Mouse (Mus musculus) spleen, adult 12 weeks (tissue): ENCODE data around the gene Ccdc187.

ENCODE experiments used
- DNase-seq: peaks from one replicate; pipeline ENCODE4 v3.0.0; 2022; ENCODE audit warnings: low spot score

The Ccdc187 gene

DNA sequence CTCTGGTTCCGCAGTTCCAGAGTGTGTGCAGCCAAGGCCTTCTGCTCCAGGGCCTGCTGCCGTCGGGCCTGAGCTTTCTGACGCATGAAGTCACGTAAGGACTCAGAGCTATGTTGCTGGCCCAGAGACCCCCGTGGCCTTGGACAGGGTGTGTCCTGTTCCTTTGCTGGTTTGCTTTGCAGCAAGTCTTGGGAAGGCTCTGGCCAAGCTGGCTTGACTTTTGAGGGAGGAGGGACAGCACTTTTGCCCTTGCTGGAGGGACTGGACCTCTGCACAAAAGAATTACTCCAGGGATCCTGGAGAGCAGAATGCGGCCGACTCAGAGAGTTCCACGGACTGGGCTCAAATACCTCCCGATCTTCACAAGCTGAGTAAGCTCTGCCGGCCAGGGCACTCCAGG, 13.8 kb downstream of the Ccdc187 start:
- DNase-seq = no peak

DNA sequence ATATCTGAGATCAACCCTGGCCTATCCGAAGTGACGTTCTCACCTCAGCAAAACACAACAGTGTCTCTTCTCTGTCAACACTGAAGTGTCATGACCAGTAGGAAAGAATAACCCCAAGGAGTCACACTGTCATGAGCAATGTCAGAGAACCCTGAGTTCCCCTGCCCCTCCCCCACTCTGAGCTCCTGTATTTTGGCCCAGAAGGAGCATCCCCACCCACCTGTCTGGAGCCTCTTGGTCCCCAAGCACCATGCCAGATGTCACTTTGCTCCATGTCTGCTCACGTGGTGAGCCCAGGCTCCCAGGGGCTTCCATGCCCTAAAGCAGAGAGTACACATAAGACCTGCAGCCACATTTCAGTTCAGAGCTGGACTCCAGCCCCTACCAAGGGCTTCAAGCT, 14.6 kb downstream of the Ccdc187 start:
- no peak for DNase-seq

DNA sequence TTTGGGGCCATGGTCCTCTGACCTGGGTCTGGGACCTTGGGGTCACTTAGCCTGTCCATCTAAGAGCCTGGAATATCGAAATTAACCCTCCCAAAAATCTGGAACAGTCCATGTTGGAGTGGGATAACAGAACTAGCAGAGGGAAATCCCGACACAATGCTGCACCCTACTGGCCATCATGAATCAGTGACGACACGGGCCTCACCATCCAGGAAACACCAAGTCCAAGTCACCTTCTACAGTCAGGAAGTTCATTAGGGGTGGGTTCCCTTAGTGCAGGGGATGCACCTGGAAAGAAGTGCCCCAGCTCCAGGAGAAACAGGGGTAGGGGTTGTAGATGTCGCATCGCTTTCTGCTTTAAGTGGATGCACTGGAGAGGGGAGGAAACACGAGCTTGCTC, 20.7 kb downstream of the Ccdc187 start:
- no peak for DNase-seq

DNA sequence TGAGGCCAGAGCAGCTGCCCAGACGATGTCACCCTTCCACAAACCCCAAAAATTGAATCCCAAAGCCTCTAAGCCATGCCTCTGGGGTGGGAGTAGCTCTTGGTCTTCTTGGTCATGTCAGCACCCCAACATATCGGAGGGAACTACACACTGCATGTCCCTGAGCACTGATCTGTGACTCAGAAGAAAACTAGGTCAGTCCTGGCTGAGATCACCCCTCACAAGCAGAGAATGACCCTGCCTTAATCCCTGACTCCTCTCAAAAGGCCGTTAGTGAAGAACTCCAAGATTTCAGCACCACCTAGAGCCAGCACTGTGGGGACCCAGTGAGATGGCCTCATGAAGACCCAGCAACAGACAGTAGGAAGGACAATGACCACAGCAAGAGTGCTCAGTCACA, 26.1 kb downstream of the Ccdc187 start:
- no peak for DNase-seq

DNA sequence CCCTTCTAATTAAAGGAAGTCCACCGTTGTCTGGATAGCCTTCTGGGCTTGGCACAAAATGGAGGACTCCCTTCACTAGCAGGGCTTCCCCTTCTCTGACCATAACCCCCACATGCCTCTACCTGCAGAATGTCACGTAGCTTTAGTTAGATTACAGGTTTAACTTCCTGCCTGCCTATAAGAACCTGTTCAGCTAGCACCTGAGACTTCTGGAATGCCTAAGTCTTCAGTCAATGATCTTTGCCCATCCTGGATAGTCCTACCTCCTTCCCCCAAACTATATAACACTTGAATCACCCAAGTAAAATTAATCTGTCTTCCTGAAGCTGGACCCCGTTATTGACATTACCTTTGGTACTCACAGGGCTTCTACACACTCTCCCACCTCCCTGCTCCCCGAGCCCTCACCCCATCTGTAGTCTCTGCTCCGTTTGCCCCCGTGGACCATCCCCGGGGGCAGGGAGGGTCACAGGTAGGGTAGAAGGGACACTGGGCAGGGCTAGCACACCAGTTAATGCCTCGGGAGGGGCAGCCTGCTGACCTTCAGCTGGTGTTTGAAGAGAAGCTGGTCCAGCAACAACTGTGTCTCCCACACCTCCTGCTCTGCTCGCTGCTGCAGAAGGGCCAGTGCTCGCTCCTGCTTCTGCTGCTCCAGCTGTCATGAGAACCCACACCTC, 28.2 kb downstream of the Ccdc187 start:
- DNase-seq = no peak

DNA sequence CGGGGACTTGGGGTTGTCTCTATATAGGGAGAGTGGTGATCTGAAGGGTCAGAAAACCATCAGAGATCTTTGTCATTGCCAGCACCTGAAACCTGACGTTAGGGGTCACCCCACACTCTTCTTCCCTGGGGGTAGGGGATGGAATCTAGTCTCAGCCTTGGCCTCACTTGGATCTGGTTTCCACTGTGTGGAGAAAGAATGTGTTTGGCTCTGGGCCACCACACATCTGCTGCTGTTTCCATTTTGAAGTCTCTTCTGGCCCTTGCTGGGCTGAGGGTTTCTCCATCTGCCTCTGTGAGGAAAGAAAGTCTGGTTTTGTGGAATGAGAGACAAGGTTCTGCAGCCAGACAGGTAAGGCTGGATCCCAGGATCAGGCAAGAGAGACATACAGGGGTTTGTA, 29.3 kb downstream of the Ccdc187 start:
- no peak for DNase-seq

DNA sequence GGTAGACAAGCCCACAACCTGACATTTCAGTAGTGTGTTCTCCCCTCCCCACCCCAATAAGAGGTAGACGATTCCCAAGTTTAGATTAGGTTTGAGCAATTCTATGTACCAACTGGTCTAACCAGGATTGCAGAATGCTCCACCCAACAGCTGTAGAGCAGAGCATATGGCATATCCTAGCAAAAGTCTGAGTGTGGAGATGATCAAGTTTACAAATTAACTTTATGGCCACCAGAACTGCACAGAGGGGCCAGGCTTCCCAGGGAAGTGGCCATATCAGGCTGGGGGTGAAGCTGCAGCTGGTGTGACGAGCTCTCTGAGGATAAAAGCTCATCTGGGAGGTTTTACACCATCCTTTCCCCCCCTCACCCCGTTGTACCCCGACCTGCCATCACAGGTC, 29.7 kb downstream of the Ccdc187 start:
- no peak for DNase-seq

DNA sequence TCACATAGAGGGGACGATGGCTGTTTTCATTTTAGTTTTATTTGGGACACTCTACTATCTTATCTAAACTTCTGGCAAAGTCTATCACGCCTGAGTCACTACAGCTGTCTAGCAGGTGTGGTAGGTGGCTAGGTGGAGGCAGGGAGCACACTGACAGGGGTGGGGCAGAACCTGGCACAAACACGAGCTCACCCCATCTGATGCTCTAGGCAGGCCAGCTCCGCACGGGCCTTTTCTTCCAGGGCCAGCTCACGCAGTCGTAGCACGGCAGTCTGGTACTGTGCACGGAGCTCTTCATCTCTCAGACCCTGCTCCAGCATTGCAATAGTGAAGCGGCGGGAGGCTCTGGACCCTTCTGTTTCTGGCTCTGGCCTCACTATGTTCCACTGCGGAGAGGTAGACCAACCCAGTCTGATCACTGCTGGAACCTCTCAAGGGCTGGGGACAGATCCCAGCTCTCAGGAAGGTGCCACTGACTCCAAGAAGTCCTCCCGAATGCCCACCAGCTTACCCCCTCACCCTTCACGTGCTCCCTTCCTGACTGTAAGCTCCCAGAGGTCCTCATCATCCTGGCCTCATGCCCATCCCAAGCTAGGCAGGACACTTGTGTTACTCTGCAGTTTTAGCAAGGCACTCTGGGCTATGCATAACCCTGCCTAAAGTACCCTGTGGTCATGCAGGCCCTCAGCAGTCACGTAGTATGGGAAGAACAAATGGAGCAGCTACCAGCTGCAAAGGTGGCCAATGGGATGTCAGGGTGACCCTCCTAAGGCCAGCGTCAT, 36.9 kb downstream of the Ccdc187 start:
- no peak for DNase-seq

DNA sequence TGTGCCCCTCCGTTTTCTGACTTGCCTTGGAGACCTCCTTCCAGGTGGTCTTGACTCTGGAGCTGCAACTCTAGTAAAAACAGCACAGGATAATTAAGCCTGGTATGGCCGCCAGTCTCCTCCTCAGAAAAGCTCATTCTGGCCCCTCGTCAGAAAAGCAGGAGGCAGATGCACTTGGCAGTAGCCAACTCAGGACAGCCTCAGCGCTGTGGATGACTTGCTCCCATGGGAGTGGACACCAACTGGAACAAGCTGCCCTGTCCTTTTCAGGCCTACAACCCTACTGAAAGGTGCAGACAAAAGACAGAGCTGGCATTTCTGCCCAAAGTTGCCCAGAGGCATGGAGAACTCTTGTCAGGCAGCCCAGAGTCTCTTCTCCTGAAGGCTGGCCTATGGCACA, 39.5 kb downstream of the Ccdc187 start:
- DNase-seq = no peak

DNA sequence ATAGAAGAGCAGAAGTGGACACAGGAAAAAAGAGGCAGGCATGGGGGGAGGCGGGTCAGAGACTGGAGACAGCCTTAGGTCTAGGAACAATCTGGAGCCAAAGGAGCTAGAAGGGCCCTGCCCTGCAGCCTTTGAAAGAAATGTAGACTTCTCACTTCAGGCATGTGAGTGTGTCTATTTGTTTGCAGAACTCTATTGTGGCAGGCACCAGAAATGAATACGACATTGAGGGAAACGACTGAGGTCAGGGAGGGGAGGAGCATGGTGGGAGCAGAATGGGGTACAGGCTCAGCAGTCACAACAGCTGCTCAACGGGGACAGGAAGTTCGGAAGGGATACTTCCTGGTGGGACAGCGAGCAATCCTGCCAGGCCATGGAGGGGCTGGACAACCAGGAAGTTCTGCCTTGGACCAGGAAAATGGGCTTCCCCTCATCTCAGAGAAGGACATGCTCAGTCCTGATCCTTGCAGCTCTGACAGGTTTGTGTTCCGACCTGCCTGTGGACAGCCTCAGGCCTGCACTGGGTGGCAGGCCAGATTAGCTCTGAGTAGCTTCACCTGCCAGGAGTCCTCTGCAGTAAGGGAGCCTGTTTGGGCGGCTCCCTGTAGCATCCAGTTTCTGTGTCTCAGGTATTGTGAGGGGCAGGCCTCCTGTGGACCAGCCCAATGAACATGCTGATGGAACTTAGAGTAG, 41.7 kb downstream of the Ccdc187 start:
- no peak for DNase-seq

DNA sequence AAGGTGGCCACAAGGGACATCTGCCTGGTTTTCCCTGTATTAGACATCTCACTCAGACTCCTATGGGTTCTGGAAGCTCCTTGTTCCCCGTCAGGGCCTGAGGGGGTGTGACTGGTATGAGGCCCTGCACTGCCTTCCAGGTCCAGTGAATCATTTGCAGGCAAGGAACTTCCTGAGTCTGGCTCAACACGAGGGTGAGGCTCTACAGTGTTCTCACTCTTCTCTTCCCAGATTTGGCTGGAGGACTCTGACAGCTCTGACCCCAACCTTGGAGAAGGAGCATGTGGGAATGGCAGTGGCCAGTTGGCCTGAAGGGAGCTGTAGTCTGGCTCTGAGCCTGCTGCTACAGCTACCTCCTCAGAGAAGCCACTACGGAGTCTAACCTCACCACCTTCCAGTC, 46.8 kb downstream of the Ccdc187 start:
- DNase-seq = no peak

DNA sequence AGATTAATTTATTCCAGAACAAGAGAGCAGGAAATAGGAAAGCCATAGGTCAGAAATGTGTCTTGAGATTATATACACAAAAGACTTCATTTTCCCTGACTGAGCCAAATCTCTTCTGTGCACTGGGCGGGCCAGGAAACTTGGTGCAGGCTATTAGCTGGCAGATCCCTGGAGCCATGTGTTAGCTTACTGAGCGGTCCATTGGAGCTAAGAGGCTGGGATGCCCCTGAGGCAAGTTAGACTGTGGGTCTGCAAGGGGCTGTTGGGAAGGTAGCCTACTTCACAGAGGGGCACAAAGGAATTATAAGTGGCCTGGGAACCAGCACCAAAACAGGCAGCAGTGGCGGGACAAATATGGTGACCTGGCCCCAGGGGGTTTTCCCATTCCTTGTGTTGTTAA, 53.5 kb downstream of the Ccdc187 start:
- no peak for DNase-seq

DNA sequence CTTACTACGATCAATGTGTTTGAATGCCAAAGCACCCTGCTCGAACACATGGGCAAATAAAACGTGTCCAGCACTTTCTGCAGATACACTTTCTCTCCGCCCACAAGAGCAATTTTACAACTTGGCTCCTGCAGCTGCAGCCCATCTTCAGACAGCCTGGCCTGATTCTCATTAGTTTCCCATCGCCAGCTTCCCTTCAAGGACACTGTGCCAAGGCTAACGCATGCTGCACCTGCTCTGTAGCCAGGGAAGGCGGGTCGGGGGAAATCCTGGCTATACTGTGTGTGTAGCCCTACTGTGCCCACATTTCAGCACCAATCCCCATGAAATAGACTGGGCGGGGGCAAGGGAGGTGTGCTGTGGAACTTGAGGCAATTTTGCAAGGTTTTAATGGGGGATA, 54.0 kb downstream of the Ccdc187 start:
- no peak for DNase-seq

DNA sequence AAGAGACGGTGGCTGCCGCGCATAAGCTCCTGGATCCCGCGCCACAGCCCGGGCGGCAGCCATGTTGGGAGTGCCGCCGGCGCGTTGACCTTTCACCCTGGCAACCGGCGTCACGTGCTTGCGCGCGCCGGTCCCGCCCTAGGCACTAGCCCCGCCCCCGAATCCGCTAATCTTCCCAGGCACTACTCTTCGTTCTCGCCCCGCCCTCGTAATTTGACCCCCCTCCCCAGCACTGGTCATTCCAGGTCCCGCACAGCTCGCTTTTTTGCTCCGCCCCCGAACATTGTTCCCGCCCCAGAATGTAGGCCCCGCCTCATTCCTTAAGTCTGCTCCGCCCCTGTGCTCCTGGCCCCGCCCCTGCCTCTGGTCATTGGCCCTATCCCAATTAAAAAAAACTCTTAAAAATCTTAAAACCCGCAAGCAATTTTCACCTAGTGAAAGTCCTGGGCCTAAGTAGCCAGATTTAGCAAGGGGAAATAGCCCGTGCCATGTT, 57.0 kb downstream of the Ccdc187 start, which contains the start of gene Qsox2:
Qsox2 (minus strand) TSS at position 236 of the 493 bp plus-strand sequence.
- DNase-seq = peak; percentile 73

DNA sequence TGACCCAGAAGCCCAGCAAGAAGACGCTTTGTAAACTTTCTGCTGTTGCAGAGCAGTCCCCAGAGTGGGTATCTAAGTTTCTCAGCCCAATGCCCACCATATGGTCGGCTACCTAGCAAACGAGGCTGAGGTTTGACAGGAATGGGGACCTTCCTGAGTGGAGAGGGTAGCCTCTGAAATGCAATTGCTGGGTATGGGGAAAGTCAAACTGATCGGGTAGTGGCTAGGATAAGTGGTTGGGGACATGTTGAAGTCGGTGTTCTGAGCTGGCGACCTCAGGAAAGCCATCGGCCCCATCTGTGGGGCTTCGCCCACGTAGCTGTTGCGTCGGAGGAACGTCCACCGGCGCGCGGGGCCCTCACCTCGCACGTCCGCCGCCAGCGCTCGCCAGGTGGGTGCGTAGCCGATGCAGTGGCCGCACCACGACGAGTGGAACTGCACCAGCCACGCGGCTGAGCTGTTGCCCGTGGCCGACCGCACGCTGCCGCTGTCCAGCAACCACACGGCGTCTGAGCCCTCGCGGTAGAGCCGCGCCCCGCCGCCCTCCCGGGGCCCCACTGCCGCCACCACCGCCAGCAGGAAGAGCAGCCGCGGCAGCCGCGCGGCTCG, 57.6 kb downstream of the Ccdc187 start:
- no peak for DNase-seq

DNA sequence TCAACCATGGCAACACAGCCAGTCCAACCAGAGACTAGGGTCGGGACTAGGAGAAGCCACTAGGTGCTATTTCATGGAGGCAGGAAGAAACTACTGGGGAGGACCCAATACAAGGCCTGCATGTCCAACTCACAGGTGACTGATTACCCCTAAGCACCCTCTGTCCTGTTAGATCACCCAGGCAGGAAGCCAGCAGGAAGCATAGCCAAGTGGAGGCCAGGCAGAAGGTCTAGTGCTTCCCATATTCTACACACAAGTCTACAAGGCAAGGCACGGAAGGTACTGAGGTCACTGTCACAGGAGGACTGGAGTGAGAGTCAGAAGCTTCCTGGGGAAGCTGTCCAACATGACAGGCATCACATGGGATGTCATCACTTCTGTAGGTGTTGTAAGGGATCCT, 59.6 kb downstream of the Ccdc187 start:
- DNase-seq = no peak

DNA sequence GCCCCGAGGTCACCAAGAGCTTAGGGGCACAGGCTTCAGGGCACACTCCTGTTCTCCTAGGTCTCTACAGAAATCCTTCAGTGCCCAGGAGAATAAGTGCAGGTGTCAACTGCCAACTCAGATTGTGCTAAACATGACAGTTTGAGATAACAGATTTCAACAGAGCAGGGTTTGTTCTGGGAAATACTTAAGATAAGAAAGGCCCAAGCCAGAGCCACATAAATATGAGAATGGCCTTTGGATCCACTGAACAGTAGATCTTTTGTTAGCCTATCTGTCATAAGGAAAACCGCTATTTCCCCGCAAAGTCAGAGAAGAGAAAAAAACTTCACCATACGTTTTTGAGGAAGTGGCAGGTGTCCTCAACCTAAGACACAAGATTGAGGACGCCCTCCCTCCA, 60.1 kb downstream of the Ccdc187 start:
- no peak for DNase-seq

DNA sequence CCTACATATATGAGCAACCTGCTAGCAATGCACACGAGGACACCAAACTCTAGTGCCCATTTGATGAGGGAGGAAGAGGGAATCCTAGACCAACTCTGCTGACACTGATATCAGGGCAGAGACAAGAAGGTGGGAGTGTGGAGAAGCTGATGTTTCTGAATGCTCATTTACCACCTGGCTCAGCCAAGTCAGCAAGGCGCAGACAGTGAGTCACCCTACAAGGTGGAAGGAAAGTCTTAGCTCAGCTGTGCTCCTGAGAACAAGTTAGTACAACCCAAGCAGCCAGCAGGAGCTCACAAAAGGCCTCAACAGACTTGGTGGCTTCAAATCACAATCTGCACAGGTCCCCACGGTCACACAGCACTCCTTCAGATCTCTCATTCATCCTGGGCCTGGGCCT, 63.0 kb downstream of the Ccdc187 start:
- DNase-seq = no peak

DNA sequence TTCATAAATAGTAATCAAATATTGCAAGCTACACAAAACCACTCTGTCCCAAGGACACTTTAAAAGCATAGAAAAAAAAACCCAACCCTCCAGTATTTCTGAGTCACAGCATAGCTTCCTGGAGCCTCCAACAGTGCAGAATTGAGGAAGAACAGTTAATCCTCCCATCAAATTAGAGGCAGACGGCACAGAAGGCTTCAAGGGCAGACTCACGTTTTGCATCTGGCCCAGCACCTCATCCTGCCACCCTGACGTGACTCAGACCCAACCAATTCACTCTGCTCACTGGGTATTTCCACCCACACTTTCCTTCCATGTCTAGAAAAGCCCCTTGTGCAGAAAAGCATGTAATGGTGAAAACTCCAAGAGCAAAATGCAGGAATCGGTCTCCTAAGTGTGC, 64.1 kb downstream of the Ccdc187 start:
- no peak for DNase-seq

DNA sequence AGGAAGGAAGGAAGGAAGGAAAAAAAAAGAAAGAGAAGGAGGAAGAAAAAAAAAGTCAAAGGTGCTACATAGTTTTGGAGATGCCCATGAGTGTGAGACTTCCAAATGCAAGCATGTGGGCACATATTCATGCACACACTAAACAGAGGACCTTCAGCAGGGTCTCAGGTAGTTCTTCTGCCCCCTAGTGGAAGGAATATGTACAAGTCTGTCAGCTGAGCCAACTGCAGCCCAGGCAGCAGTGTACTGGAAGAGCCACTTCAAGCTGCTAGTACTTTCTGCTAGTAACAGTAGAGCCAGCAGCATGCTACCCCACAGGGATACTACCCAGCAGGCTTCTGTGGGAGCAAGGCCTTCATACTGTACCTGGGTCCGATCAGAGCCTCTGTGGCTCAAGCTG, 66.6 kb downstream of the Ccdc187 start:
- DNase-seq = no peak

DNA sequence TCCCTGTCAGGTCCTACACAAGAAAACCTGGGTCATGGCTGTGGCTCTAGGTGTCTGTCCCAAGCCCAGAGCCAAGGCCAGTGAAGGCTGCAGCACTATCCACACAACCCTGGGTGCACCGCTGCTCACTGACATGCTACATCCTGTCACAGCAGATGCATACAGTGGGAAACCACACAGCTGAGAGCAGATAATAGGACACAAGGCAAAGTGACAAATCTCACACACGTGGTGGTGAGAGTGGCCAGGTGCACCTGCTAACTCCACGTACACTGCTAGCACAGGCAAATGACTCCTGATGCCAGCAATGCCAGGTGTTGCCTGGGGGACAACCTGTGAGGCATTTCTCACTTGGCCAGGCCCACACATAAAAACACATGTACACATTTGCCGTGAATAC, 69.1 kb downstream of the Ccdc187 start:
- DNase-seq = no peak

DNA sequence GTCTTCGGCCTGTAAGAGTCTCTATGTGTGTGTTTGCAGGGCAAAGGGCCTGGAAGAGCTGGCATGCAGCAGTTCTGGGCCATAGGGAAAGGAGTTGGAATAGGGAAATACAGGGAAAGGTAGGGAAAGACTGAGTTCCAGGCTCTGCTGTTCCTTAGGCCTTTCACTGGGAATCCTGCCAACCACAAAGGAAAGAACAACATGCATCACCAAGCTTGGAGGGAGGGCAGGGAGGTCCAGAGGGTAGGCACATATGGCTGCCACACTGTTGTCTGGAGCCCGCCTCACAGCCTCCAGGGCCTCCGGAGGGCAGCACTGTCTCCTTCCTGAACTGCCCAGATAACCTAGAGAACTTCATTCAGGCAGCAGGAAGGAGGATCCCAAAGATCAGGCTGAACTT, 70.4 kb downstream of the Ccdc187 start:
- DNase-seq = no peak

DNA sequence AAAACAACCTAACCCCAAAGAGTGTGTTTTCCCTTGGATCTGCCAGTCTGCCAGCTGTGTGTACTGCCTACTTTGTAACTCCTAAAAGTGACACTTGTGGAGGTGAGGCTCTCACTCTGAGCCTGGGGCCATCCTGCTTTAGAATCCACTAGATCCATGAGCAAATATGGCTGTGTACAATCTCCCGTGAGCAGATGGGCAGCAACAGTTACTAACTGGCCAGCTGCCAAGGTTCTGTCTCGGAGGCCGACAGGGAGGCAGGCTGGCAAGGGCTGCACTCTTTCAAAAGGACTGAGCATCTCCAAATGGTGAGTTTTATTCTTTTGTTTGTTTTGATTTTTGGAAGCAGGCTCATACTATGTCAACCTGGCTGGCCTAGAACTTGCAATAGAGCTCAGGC, 79.8 kb downstream of the Ccdc187 start:
- peak; percentile 33 for DNase-seq
